Mouse (Mus musculus): ENCODE measurements at regions not wholly inside any gene's neighbourhood (a gene's known extent, or its start where the extent isn't known, plus 50 kb on each side); places are given as distances from the start of the nearest gene placed in this dataset.
A peak's percentile ranks its signal among the peaks of the same experiment; 100 is the strongest.
"Not testable (repeated sequence)": the region's sequence is repeated elsewhere in the genome, so short reads cannot be mapped to it uniquely, and the experiment has no call there.

DNA sequence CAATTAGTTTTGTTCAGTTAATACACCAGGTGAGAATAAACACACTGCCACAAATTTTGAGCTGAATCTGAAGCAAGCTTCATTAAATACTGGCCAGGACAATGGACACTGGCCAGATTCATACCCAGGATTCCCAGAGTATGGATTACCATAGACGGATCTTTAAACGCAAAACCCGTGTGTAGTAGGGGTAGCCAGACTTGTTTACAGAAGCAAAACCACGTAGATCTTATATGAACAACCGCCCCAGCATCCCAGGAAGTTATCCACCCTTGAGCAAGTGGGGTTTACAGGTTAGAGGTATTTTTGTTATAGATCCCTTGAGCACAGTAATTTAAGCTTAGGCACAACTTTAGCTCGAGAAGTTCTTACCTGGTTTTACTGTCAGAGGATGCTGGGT is 71.1 kb upstream of the Ezr start:
- ATAC-seq (replicated peaks; ENCODE audit: low FRiP score, low TSS enrichment, poor library complexity, severe bottlenecking) = no peak

DNA sequence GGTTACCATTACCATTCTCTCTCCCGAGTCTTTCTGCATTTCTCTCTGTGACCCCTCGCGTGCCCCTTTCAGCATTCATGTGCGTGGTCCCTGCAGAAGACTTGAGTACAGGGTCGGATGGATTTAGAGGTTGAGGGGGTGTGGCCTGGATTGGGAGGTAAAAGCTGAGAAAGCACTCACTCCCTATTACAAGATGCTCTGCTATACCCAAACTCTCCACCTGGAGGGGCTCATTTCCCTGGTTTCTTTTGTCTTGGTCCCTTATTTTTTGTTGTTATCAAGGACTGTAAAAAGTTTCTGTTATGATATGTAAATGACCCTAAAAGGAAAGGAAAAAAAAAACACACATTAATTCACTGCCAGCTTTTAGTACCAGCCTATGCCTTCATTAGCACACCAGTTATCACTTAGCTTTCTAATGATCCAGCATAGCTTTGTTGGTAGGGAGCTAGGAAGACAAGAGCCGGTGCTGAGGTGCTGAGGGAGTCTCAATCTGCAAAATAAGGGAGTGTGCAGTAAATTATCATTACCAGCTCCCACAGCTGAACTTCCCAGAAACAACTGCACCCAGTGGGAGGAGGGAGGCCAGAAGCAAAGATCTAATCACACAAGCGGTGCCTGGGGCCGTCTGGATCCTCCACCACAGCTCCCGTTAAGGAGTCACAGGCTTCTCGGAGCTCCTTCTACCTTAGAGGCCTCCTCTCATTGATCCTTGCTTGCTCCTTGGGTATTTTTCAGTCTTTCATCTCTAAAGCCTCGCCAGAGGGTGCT is 69.8 kb upstream of the Ezr start:
- ATAC-seq (replicated peaks; ENCODE audit: low FRiP score, low TSS enrichment, poor library complexity, severe bottlenecking) = peak; percentile 89

GRCm38 (mm10) chr17:6850513-6850912 is 67.9 kb upstream of the Ezr start:
- no peak for ATAC-seq (replicated peaks; ENCODE audit: low FRiP score, low TSS enrichment, poor library complexity, severe bottlenecking)

GRCm38 (mm10) chr17:6841781-6842465 is 59.3 kb upstream of the Ezr start:
- not testable (repeated sequence) for ATAC-seq (replicated peaks; ENCODE audit: low FRiP score, low TSS enrichment, poor library complexity, severe bottlenecking)

GRCm38 (mm10) chr17:6835333-6835916 is 52.8 kb upstream of the Ezr start:
- no peak for ATAC-seq (replicated peaks; ENCODE audit: low FRiP score, low TSS enrichment, poor library complexity, severe bottlenecking)
